Mouse (Mus musculus): ENCODE data around the gene Large2.

- no peak for TF ChIP-seq CTCF (IDR thresholded peaks at IDR 0.05; ENCODE audit: low read depth, low read length)
- TF ChIP-seq POLR2A (IDR thresholded peaks at IDR 0.05; ENCODE audit: borderline replicate concordance, low read depth, low read length), result no peak
These were observed 12.3 kb upstream of the Large2 start for GRCm38 (mm10) chr2:92386821-92387570.
